Mouse (Mus musculus) c-Kit-positive CD71-negative TER-119-negative erythroid progenitor cells, embryonic 14.5 days (primary cell): ENCODE measurements around the gene Hhip.
"Not testable (repeated sequence)": the region's sequence is repeated elsewhere in the genome, so short reads cannot be mapped to it uniquely, and the experiment has no call there.

Source experiments
- DNase-seq: peaks from one replicate; pipeline ENCODE4 v3.0.0-alpha.2; 2013; ENCODE audit warnings: low read depth

Gene Hhip

DNA sequence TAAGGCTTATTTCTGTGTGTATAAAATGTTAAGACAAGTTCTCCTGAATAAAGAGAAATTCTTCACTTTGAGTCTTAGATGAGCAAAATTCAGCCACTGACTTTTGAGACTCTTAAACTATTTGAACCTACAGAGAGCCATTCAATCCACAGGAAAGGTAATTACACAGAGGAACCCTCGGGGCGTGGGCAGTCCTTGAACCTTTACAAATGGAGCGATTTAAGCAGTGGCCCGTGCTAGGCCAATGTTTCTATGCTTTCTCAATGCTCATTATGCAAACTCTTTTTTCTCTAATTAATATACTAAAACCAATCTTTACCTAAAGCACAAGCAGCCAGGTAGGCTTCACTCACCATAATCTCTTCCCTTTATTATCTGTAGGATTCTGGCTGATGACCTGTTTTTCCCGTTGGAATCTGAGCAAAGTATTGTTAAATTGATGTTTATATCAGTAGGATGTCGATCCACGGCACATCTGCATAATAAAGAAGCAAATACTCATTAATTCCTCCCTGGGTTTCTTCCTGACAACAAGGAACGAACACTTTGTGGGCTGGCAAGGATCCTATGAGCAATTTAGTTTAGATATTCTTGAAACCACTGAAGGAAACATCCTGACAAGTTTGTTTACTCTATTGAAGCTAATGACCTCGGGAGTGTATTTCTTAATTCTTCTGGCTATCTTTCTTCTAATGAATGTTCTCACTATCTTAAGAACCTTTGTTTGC, 65.5 kb downstream of the Hhip start:
- no peak for DNase-seq

GRCm38 (mm10) chr8:79991420-79991819, 66.4 kb downstream of the Hhip start:
- not testable (repeated sequence) for DNase-seq

DNA sequence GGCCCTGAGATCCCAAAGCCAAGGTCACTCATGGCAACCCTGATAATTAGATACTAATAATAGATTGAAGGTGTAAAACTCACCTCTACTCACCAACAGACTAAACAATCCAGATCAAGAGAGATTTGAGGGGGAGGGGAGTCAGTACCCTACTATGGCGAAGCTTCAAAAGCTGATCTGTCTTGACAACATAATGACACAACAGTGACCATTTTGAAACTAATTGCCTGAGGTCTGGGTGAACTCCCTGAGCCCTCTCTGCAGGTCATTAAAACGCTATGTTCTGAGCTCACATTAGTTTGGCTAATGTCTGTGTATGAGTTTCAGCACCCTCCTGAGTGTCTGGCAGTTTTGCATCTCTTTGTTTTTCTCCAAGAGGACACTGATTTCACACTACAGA, 72.9 kb downstream of the Hhip start:
- DNase-seq: no peak

DNA sequence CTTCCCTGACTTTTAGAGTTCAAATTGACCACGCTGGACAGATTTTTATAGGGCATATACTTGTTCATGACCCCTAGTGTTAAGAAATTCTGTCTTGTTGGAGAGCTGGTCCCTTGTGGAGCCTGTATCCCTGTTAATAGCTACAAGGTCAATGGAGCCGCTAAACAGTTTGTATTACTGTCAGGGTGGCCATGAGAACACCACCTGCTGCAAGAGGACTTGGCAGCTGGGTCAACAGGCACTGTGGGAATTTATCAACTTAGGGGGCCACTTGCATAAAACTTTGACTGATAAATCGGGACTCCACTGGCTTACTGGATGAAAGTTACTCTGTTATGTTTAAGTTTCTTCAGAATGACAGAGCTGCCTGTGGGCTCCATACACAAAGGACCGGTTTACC, 75.7 kb downstream of the Hhip start:
- DNase-seq: no peak

DNA sequence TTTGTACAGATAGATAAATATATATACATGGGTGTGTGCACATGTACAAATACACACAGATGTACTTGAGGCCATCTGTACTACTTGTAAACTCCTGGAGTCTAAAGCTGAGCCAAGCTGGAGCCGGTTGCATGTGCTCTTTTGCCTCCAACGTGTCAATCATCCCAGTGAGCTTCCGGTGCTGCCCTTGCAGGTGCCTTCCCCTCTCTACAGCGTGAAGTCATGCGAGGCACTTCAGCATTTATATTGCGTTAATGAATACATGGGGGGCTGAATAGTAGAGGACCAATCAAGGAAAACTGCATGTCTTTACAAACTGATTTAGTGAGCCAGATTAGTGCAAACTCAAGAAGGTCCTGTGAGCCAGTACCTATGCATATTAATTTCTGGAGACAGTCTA, 91.6 kb downstream of the Hhip start:
- no peak for DNase-seq

DNA sequence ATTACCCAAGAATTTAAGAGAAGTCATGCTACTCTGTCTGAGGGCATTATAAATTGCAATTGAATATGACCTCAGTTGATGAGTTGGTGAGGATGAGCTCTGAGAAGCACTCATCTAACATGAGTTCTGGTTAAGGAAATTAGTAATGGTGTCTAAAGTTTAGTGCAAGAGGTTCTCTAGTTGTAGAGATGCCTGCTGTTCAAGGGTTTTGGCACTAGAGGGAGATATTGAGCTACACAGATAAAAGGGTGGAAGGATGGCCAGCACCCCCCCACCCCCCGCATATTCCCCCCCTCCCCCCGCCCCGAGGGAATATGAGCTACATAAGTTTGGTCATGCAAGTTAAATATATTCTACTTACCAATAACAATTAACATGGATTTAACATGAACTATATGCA, 104.9 kb downstream of the Hhip start:
- no peak for DNase-seq

DNA sequence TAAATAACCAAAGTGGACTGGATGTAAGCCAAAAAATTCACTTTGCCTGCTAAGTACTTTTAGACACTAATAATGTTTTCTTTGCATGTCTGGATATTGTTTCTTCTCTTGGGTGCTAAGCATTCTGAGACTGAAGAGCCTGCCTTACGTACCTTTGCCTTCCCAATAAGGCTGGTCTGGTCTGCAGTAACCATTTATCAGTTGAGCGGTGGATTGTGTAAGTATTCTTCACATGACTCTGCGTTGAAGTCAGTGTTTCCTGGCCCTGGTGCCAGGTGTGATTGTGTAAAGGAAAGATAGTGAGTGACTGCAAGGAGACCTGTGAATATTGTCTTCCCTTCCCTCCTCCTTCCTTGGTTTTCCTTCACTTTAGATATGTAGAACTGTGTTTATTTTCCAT, 107.4 kb downstream of the Hhip start:
- DNase-seq: no peak

DNA sequence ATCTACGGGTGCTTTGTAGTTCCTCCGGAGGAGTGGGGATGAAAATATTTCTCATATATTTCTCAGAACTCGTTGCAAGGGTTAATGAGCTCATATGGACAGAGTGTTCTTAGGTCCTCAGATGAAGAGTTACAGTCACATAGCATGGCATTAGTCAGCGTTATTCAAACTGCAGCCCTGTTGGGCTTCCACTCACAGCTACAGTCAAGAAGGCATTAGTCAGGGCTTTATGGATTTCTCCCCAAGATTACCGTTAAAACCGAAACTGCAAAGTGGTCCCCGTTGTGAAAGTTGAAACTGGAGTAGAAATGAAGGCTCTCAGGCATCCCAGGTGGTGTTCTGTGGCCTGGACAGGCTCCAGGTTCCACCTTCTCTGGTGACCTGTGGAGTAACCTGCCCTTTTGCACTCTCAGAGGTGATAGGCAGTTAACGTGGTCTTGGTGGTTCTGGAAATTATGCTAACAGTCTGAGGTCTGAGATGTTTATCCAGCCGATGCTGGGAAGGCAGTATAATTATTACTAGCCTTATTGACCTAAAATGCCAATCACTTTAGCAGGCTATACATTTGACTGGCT, 112.2 kb downstream of the Hhip start:
- no peak for DNase-seq

DNA sequence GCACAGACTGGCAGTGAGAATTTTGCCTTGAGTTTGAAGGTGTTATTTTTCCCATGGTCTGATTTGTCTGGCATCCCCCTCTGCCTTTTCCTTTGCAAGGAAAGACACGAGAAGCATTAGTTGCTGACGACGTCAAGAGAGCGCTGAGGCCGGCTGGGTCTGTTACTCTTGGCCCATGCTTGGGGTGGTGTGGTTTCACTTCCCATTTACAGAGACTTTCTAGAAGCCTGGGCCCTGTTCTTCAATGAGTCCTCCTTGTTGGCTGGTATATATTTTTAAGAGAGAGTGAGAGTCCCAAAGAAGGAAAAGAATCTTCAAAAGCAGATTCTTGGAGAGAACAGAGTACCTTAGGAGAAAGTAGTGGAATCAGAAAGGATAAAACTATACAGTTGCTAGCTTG, 116.7 kb downstream of the Hhip start:
- no peak for DNase-seq

DNA sequence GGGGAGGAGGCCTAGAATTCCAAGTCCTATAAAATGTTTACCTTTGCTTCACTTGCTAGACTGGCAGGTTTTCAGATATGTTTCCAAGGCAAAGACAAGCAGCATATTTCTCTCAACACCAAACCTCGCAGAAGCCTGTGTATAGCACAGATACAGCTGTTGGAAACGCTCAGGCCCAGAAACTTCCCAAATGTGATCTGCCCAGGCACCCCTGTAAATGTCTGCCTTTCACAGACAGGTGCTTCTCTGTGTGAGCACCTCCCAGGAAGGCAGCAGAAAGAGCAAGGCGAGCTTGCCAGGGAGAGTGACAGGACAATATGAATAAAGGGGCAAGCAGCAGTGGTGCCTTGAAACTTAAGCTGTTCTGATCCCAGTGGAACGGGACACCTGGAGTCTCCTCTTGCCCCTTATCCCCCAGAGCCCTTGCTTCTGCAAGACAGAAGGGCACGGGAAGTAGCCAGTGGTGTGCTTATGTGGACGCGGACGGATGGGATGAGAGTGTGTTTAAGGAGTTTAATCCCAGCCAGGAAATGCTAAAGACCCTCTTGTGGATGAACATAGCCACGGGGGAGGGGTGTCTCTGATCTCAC, 120.9 kb downstream of the Hhip start:
- DNase-seq: no peak

DNA sequence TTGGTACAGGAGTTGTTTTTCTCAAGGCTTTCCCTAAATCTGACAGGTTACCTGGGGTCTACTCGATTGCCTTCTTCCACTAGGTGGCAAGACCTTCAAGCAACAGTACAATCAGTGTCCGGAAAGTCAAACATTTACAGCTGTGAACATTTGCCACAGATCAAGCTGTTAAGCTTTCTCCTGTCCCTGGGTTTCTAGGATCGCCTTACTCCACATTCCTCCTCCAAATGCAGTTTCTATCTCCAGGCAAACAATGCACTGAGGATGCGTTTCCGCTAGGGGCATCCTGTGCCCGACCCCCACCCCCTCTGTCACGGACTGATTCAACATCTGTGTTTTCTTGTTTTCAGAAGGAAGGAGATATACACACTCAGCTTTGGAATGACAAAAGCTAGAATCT, 122.0 kb downstream of the Hhip start:
- DNase-seq: no peak

DNA sequence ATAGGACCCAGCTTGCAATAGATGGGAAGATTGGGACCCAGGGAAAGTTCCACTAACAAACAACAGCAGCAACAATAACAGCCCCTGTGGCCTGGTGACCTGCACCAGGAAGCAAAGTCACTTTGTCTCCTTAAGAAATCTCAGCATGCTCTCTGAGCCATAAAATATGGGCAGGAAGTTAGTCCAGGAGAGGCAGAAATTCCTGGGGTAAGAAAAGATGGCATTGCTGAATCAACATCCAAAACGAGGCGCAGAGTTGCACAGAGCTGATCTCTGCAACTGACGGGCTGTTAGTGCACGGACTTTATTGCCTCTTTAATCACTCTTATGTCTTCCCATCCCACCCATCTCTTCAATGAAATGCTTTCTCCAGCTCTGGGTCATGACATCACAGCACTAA, 128.6 kb downstream of the Hhip start:
- no peak for DNase-seq

DNA sequence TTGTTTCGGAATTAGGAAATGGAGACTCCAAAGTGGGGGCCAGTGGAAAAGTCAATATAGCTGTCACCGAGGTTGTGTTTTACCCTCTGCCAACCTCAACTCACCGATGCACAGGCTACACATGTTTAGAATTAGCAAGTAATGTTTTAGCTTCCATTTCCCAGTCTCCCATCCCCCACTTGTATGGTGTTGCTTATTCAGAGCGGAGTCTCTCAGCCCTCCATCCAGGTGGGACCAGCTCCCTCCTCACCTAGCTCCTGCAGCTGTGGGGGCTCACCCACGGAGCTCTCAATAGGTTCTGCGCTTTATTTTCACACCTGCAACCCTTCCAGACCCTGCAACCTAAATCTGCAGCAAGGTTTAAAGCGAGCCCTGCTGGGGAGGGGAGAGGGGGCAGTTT, 140.6 kb downstream of the Hhip start:
- DNase-seq: no peak
